Mouse (Mus musculus): ENCODE results near the gene Cfd. TPM values are rescaled to one million over a fixed set of nuclear protein-coding genes. Genes with fewer than 3 reads are reported as not detected.
"Not testable (repeated sequence)": the region's sequence is repeated elsewhere in the genome, so short reads cannot be mapped to it uniquely, and the experiment has no call there.

Gene Cfd
- polyA plus RNA-seq, 1 experiment from 2014 or later: not detected

GRCm38 (mm10) chr10:79880721-79881120, 9.9 kb upstream of the Cfd start:
- Histone ChIP-seq H3K9me3 (no peaks in the 10 kb centered on the region), H3K9ac (no peak overlapping the region), H3K4me3 (no peak overlapping the region), H3K36me3 (replicated peaks) (no peaks in the 10 kb centered on the region), H3K27ac (no peak overlapping the region), H3K4me1 (peaks cover 9% of the 10 kb centered on the region), H3K27me3 (replicated peaks) (peaks cover 17% of the 10 kb centered on the region), H3K4me2 (no peak overlapping the region)
- WGBS: 22% methylated on average over 9 of the region's 9 CpGs
- no peak for ATAC-seq (replicated peaks)

DNA sequence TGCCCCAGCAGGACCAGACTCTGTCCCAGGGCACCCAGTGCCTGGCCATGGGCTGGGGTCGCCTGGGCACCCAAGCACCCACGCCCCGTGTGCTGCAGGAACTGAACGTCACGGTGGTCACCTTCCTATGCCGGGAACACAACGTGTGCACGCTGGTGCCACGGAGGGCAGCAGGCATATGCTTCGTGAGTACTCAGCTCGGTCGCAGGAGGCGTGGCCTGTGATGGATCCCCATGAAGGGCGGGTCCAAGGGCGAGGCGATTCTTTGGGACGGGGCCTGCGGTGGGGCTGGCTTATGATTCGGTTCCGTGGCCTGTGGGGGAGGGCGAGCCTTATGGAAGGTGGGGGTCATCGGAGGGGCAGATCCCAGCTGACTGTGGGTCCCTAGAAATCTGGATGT, 8.7 kb upstream of the Cfd start:
- no peak for ATAC-seq (replicated peaks)
- H3K9ac ChIP-seq: no peak overlapping the region

GRCm38 (mm10) chr10:79883297-79884084, 7.2 kb upstream of the Cfd start:
- H3K4me2 ChIP-seq: no peak overlapping the region
- no peak for ATAC-seq (replicated peaks)

More for the DNA sequence above, 8.7 kb upstream of the Cfd start:
- Histone ChIP-seq H3K4me2 (peak overlapping the region; percentile 24), H3K27ac (no peak overlapping the region), H3K36me3 (replicated peaks) (no peaks in the 10 kb centered on the region), H3K4me3 (no peak overlapping the region), H3K4me1 (peaks cover 9% of the 10 kb centered on the region; the same call in 1 of the 2 replicates), H3K27me3 (replicated peaks) (peaks cover 17% of the 10 kb centered on the region), H3K9me3 (no peaks in the 10 kb centered on the region)
- WGBS: 8% methylated on average over 21 of the region's 22 CpGs

DNA sequence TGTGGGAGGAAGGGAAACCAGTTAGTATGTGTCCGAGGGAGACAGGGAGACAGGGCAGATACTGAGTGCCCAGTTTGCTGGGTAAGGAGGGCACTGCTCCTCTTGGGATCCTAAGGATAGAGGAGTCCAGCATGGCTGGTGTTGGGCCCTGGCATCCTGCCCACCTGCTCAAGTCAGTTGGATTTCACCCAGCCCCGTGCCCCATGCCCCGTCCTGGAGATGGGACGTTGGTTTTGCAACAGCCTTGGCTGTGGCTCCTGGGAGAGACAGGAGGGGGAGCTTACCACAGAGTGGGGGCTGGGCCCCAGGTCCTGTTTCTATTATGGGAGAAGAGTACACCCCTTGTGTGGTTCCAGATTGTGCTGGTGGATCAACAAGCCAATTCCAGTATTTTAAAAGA, 6.2 kb upstream of the Cfd start:
- no peak overlapping the region for H3K9ac ChIP-seq
- WGBS: 66% methylated on average over 4 of the region's 4 CpGs
- H3K27ac ChIP-seq: no peak overlapping the region

More at GRCm38 (mm10) chr10:79883297-79884084, 7.2 kb upstream of the Cfd start:
- H3K27ac ChIP-seq: no peak overlapping the region
- 14% methylated on average over 22 of the region's 22 CpGs for WGBS
- no peaks in the 10 kb centered on the region for H3K36me3 ChIP-seq (replicated peaks)
- no peak overlapping the region for H3K9ac ChIP-seq
- H3K4me3 ChIP-seq: no peak overlapping the region
- no peaks in the 10 kb centered on the region for H3K9me3 ChIP-seq
- peaks cover 9% of the 10 kb centered on the region; the same call in 1 of the 2 replicates for H3K4me1 ChIP-seq
- peaks cover 17% of the 10 kb centered on the region for H3K27me3 ChIP-seq (replicated peaks)

DNA sequence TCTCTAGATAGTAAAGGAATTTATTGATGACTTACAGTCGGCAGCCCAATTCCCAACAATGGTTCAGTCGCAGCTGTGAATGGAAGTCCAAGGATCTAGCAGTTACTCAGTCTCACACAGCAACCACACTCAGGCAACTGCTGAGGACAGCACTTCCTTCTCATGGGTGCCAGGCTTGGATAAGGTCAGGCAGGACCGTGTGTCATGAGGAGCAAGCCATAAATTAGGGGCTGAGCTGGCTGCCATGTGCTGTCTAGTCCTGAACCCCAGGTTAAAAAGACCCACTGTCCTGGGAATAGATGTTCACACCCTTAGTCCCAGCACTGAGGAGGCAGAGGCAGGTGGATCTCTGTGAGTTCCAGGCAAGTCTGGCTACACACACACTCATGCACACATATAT, 5.7 kb upstream of the Cfd start:
- H3K4me1 ChIP-seq; H3K27ac ChIP-seq; H3K9ac ChIP-seq; H3K4me3 ChIP-seq; H3K36me3 ChIP-seq (replicated peaks); ATAC-seq (replicated peaks); H3K4me2 ChIP-seq; H3K9me3 ChIP-seq: not testable (repeated sequence)
- 82% methylated on average over 3 of the region's 3 CpGs for WGBS
- H3K27me3 ChIP-seq (replicated peaks): peaks cover 17% of the 10 kb centered on the region

More for the DNA sequence above, 6.2 kb upstream of the Cfd start:
- Histone ChIP-seq H3K36me3 (replicated peaks) (no peaks in the 10 kb centered on the region), H3K9me3 (no peaks in the 10 kb centered on the region), H3K4me3 (no peak overlapping the region), H3K27me3 (replicated peaks) (peaks cover 17% of the 10 kb centered on the region), H3K4me2 (no peak overlapping the region), H3K4me1 (peaks cover 9% of the 10 kb centered on the region; the same call in 1 of the 2 replicates)
- no peak for ATAC-seq (replicated peaks)

DNA sequence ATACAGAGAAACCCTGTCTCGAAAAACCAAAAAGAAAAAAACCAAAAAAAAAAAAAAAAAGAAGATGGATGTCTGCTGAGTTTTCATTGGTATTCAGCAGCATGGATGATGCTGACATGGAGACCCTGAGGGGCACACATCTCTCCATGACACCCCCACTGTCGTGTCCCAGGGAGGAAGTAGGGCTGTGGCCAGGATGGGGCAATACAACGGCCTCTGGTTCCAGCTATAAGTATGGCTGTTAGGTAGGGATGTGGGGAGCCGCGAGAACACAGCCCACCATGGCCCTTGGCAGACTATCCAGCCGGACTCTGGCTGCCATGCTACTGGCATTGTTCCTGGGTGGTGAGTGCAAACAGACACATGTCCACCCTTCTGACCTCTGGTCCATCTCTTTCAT, 4.6 kb upstream of the Cfd start, which contains the start of gene Elane:
Gene Elane (plus strand): TSS at position 194 of the 400 bp plus-strand sequence.
- Histone ChIP-seq H3K4me2 (no peak within 1 kb of the TSS), H3K9ac (no peak within 1 kb of the TSS), H3K27ac (no peak within 1 kb of the TSS), H3K9me3 (no peaks in the 10 kb centered on the region), H3K4me1 (peaks cover 9% of the 10 kb centered on the region; the same call in 1 of the 2 replicates), H3K4me3 (no peak within 1 kb of the TSS), H3K27me3 (replicated peaks) (peaks cover 12% of the 10 kb centered on the region; the same call in 1 of the 2 replicates), H3K36me3 (replicated peaks) (no peaks in the 10 kb centered on the region)
- no peak for ATAC-seq (replicated peaks)
- 85% methylated on average over 6 of the region's 6 CpGs for WGBS

DNA sequence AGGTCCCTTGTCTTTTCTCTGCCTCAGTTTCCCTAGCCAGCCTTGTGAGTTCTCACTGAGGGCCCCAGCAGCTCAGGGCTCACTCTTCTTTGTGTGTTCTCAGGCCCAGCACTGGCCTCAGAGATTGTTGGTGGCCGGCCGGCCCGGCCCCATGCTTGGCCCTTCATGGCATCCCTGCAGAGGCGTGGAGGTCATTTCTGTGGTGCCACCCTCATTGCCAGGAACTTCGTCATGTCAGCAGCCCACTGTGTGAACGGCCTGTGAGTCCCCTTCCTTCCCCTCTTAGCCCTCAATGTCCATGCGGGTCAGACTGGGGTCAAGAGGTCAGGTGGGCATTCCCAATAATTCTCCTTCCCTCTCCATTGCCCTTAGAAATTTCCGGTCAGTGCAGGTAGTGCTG, 4.0 kb upstream of the Cfd start:
- Histone ChIP-seq H3K9me3 (no peaks in the 10 kb centered on the region), H3K4me3 (no peak overlapping the region), H3K4me1 (peaks cover 9% of the 10 kb centered on the region; the same call in 1 of the 2 replicates), H3K27ac (no peak overlapping the region), H3K9ac (no peak overlapping the region), H3K4me2 (no peak overlapping the region), H3K27me3 (replicated peaks) (peaks cover 12% of the 10 kb centered on the region; the same call in 1 of the 2 replicates), H3K36me3 (replicated peaks) (no peaks in the 10 kb centered on the region)
- 86% methylated on average over 8 of the region's 8 CpGs for WGBS
- no peak for ATAC-seq (replicated peaks)

- Histone ChIP-seq H3K4me1 (no peaks in the 10 kb centered on the region), H3K9ac (no peak overlapping the region), H3K27ac (no peak overlapping the region), H3K27me3 (replicated peaks) (no peaks in the 10 kb centered on the region), H3K9me3 (no peaks in the 10 kb centered on the region), H3K36me3 (replicated peaks) (no peaks in the 10 kb centered on the region), H3K4me2 (no peak overlapping the region), H3K4me3 (no peak overlapping the region)
- 89% methylated on average over 2 of the region's 2 CpGs for WGBS
- ATAC-seq (replicated peaks): no peak
These were observed 1.3 kb upstream of the Cfd start for GRCm38 (mm10) chr10:79889386-79889785.

- ATAC-seq (replicated peaks): peak; percentile 24
- H3K4me3 ChIP-seq; H3K4me2 ChIP-seq; H3K4me1 ChIP-seq; H3K9me3 ChIP-seq; H3K27ac ChIP-seq; H3K27me3 ChIP-seq (replicated peaks); H3K9ac ChIP-seq: not testable (repeated sequence)
- 46% methylated on average over 22 of the region's 22 CpGs for WGBS
- H3K36me3 ChIP-seq (replicated peaks): 0 out of 2 replicates have a peak, but pooled peaks cover 11% of the 10 kb centered on the region
These were observed 1.9 kb downstream of the Cfd start for GRCm38 (mm10) chr10:79892451-79893118.

- Histone ChIP-seq H3K36me3 (replicated peaks) (0 out of 2 replicates have a peak, but pooled peaks cover 11% of the 10 kb centered on the region), H3K4me1 (peaks cover 9% of the 10 kb centered on the region; the same call in 1 of the 2 replicates), H3K4me3 (no peak overlapping the region), H3K9me3 (no peaks in the 10 kb centered on the region), H3K27ac (no peak overlapping the region), H3K9ac (no peak overlapping the region), H3K27me3 (replicated peaks) (no peaks in the 10 kb centered on the region), H3K4me2 (no peak overlapping the region)
- ATAC-seq (replicated peaks): no peak
- 89% methylated on average over 16 of the region's 16 CpGs for WGBS
These were observed 5.7 kb downstream of the Cfd start for GRCm38 (mm10) chr10:79896306-79896705.

- H3K36me3 ChIP-seq (replicated peaks): 0 out of 2 replicates have a peak, but pooled peaks cover 11% of the 10 kb centered on the region
- H3K27ac ChIP-seq: no peak overlapping the region
- 92% methylated on average over 13 of the region's 13 CpGs for WGBS
These were observed 6.2 kb downstream of the Cfd start for GRCm38 (mm10) chr10:79896814-79897213.

More at GRCm38 (mm10) chr10:79896814-79897213, 6.2 kb downstream of the Cfd start:
- Histone ChIP-seq H3K9me3 (no peaks in the 10 kb centered on the region), H3K4me2 (no peak overlapping the region), H3K4me1 (peaks cover 9% of the 10 kb centered on the region; the same call in 1 of the 2 replicates), H3K9ac (no peak overlapping the region), H3K27me3 (replicated peaks) (no peaks in the 10 kb centered on the region), H3K4me3 (no peak overlapping the region)
- ATAC-seq (replicated peaks): no peak

All from midbrain, embryonic 15.5 days (tissue).